Mouse (Mus musculus): ENCODE measurements at regions not wholly inside any gene's neighbourhood (a gene's known extent, or its start where the extent isn't known, plus 50 kb on each side); places are given as distances from the start of the nearest gene placed in this dataset.

DNA sequence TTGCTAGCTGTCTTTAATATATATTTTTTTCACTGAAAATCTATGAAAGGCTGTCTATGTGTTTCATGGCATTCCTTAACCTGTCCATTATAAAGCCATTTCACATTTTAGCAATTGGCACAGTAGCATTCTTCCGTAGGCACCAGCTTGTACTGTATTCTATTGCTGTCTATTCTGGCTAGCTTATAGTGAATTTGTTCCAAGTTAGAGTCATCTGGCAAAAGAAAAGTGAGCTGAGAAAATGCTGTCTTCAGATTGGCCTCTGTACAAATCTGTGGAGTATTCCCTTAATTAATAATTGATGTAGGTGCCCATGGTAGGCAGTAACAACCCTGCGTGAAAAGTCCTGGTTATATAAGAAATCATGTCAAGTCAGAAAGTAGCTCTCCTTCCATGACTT, 304.3 kb downstream of the Slc16a7 start:
- TF ChIP-seq CTCF (IDR thresholded peaks at IDR 0.05; ENCODE audit: low read depth) (no peak), EP300 (IDR thresholded peaks at IDR 0.05; ENCODE audit: low read depth) (no peak)
